Mouse (Mus musculus): ENCODE results near the gene Zcchc8. TPM values are rescaled to one million over a fixed set of nuclear protein-coding genes. Genes with fewer than 3 reads are reported as not detected.
A peak's percentile ranks its signal among the peaks of the same experiment; 100 is the strongest.

The Zcchc8 gene
- polyA plus RNA-seq, 1 experiment from 2014 or later = 54.5 TPM

DNA sequence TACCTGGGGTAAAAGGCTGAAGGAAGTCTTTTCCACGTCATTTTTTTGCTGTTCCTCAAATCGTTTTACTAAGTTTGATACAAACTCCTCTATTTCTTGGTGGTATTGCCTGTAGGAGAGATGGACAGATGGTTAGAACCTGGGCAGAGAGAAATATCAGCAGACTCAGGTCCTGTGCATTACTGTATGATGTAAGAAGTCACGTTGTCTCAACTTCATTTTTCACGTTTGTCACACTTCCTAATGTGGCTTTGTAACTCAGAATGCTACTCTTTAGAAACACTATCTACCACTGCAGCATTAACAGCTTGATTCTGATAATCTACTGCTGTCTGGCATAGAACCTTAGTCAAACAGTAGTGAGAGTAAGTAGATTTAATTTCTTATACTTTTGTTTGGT, 6.3 kb downstream of the Zcchc8 start:
- no peak overlapping the region for H3K4me2 ChIP-seq
- H3K9ac ChIP-seq = no peak overlapping the region
- ATAC-seq (replicated peaks; ENCODE audit: insufficient number of reproducible peaks, insufficient read depth, low FRiP score, low read depth) = no peak
- H3K9me3 ChIP-seq (replicated peaks) = no peaks in the 10 kb centered on the region
- no peak overlapping the region for H3K27ac ChIP-seq
- 81% methylated on average over 4 of the region's 4 CpGs for WGBS
- H3K4me3 ChIP-seq = no peak overlapping the region
- H3K4me1 ChIP-seq (replicated peaks) = peaks cover 20% of the 10 kb centered on the region
- H3K27me3 ChIP-seq = no peaks in the 10 kb centered on the region
- H3K36me3 ChIP-seq = peaks cover 72% of the 10 kb centered on the region

DNA sequence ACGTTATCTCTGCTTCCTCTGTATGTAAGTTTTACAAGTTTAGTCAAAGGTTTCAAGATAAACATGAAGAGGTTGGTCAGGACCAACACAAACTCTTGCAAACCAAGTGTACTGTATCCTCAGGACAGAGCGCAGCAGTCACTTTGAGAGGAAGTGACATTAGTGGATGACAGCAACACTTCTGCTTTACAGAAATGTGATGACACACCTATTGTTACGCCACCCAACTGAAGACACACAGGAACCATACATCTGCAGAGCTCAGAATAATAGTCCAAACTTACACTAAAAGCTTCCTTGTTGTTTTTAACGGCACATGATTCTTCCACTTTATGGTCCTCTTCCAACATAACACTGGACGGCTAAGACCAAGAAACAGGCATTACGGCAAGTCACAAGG, 7.1 kb downstream of the Zcchc8 start:
- no peak overlapping the region for H3K27ac ChIP-seq
- no peak for ATAC-seq (replicated peaks; ENCODE audit: insufficient number of reproducible peaks, insufficient read depth, low FRiP score, low read depth)
- 91% methylated on average over 6 of the region's 6 CpGs for WGBS

GRCm38 (mm10) chr5:123709571-123709970, 11.3 kb downstream of the Zcchc8 start:
- no peak for ATAC-seq (replicated peaks; ENCODE audit: insufficient number of reproducible peaks, insufficient read depth, low FRiP score, low read depth)
- no peaks in the 10 kb centered on the region for H3K27me3 ChIP-seq
- no peak overlapping the region for H3K9ac ChIP-seq
- no peak overlapping the region for H3K27ac ChIP-seq
- 87% methylated on average over 4 of the region's 4 CpGs for WGBS
- no peak overlapping the region for H3K4me2 ChIP-seq
- H3K4me3 ChIP-seq = no peak overlapping the region
- H3K9me3 ChIP-seq (replicated peaks) = no peaks in the 10 kb centered on the region
- no peaks in the 10 kb centered on the region for H3K4me1 ChIP-seq (replicated peaks)
- peaks cover 94% of the 10 kb centered on the region for H3K36me3 ChIP-seq

More for the DNA sequence above, 7.1 kb downstream of the Zcchc8 start:
- Histone ChIP-seq H3K4me1 (replicated peaks) (peaks cover 11% of the 10 kb centered on the region), H3K9me3 (replicated peaks) (no peaks in the 10 kb centered on the region), H3K27me3 (no peaks in the 10 kb centered on the region), H3K4me2 (no peak overlapping the region), H3K4me3 (no peak overlapping the region), H3K9ac (no peak overlapping the region), H3K36me3 (peaks cover 80% of the 10 kb centered on the region)

DNA sequence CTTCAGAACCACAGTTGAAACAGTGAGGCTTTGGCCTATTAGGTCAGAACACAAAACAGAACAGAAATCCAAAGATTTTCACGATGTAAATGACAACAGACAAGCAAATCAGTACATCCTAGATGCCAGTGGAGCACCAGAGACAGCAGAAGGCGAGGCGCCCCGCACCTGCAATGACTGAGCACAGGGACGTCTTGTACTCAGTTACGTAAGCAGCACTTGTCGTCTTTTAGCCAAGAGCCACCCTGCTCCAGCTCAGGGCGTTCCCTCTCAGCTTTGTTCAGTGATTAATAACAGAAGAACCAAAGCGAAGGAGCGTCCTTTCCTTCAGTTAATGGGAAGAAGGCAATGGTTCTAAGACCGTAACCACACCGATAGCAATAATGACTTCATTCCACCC, 12.3 kb downstream of the Zcchc8 start:
- ATAC-seq (replicated peaks; ENCODE audit: insufficient number of reproducible peaks, insufficient read depth, low FRiP score, low read depth) = no peak
- no peaks in the 10 kb centered on the region for H3K4me1 ChIP-seq (replicated peaks)
- no peaks in the 10 kb centered on the region for H3K9me3 ChIP-seq (replicated peaks)
- no peak overlapping the region for H3K4me3 ChIP-seq
- no peaks in the 10 kb centered on the region for H3K27me3 ChIP-seq
- peaks cover 94% of the 10 kb centered on the region for H3K36me3 ChIP-seq
- no peak overlapping the region for H3K9ac ChIP-seq
- H3K27ac ChIP-seq = no peak overlapping the region
- WGBS = 92% methylated on average over 12 of the region's 12 CpGs
- H3K4me2 ChIP-seq = no peak overlapping the region

DNA sequence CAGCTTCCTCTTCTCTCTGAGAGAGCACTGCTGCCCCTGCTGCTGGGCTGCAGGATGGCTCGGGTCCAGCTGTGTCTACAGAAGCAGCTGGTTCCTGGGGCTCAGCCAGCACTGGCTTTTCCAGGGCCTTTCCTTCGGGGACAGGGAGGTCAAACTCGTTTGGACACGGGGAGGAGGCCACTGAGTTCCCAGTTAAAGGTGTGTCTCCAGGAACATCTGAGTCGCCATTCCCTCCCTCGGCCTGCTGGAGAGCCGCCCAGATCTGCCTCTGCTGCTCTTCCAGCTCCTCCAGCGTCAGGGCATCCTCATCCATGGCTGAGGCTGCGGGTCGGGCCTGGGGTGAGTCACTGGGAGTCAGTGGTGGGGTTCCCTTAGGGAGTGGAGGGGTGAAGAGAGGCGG, 20.3 kb downstream of the Zcchc8 start:
- peaks cover 67% of the 10 kb centered on the region for H3K36me3 ChIP-seq

DNA sequence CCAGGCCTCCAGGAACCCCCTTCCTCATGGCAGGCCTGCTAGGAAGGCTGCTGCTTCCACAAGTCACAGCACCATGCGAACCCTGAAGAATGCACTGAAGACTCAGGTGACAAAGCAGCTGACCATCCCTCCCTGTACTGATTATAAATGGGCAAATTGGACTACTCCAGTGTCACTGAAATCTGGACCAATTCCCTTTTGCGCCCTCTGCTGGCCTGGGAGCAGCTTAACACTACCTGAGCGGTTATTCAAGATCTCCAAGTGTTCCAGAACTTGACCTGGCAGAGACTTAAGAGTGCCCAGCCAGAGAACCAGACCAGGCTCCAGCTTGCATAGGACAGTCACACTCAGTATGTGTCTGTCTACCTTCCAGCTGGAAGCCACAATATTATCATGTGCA, 21.7 kb downstream of the Zcchc8 start:
- no peak overlapping the region for H3K9ac ChIP-seq
- H3K4me3 ChIP-seq = no peak overlapping the region
- ATAC-seq (replicated peaks; ENCODE audit: insufficient number of reproducible peaks, insufficient read depth, low FRiP score, low read depth) = no peak
- H3K36me3 ChIP-seq = peaks cover 54% of the 10 kb centered on the region
- WGBS = 25% methylated on average over 3 of the region's 3 CpGs
- no peak overlapping the region for H3K27ac ChIP-seq
- no peak overlapping the region for H3K4me2 ChIP-seq
- H3K4me1 ChIP-seq (replicated peaks) = peaks cover 17% of the 10 kb centered on the region
- no peaks in the 10 kb centered on the region for H3K9me3 ChIP-seq (replicated peaks)
- H3K27me3 ChIP-seq = no peaks in the 10 kb centered on the region

More for the DNA sequence above, 20.3 kb downstream of the Zcchc8 start:
- Histone ChIP-seq H3K27ac (peak overlapping the region; percentile 44), H3K9me3 (replicated peaks) (no peaks in the 10 kb centered on the region), H3K27me3 (no peaks in the 10 kb centered on the region), H3K4me3 (no peak overlapping the region), H3K9ac (no peak overlapping the region), H3K4me2 (no peak overlapping the region), H3K4me1 (replicated peaks) (peaks cover 9% of the 10 kb centered on the region)
- ATAC-seq (replicated peaks; ENCODE audit: insufficient number of reproducible peaks, insufficient read depth, low FRiP score, low read depth) = no peak; the same call in 1 of the 2 replicates
- 45% methylated on average over 11 of the region's 11 CpGs for WGBS

- Histone ChIP-seq H3K9me3 (replicated peaks) (no peaks in the 10 kb centered on the region), H3K36me3 (peaks cover 31% of the 10 kb centered on the region), H3K4me1 (replicated peaks) (peaks cover 23% of the 10 kb centered on the region), H3K4me3 (no peak overlapping the region), H3K9ac (no peak overlapping the region), H3K4me2 (no peak overlapping the region), H3K27ac (no peak overlapping the region), H3K27me3 (no peaks in the 10 kb centered on the region)
- 77% methylated on average over 4 of the region's 4 CpGs for WGBS
- ATAC-seq (replicated peaks; ENCODE audit: insufficient number of reproducible peaks, insufficient read depth, low FRiP score, low read depth) = no peak
Measured at GRCm38 (mm10) chr5:123696961-123697360, 23.9 kb downstream of the Zcchc8 start.

DNA sequence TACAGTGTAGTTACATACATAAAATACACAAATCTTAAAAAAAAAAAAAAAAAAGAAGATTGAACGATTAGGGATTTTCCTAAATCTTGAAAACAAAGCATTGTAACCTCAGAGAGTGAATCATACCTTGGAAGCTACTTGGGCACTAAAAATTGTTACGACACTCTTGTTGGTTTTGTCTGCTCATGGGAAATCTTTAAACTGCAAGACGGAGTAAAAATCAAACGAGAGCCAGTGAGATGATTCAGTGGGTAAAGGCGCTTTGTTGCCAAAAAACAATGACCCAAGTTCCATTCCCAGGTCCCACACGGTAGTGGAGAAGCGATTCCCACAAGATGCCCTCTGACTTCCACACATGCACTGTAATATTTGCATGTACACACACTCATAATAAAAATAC, 24.7 kb downstream of the Zcchc8 start:
- Histone ChIP-seq H3K4me2 (no peak overlapping the region), H3K4me1 (replicated peaks) (peaks cover 23% of the 10 kb centered on the region), H3K9me3 (replicated peaks) (no peaks in the 10 kb centered on the region), H3K27ac (no peak overlapping the region), H3K9ac (no peak overlapping the region), H3K27me3 (no peaks in the 10 kb centered on the region), H3K4me3 (no peak overlapping the region), H3K36me3 (peaks cover 25% of the 10 kb centered on the region)
- WGBS = 89% methylated on average over 7 of the region's 7 CpGs
- ATAC-seq (replicated peaks; ENCODE audit: insufficient number of reproducible peaks, insufficient read depth, low FRiP score, low read depth) = no peak

GRCm38 (mm10) chr5:123694468-123694867, 26.4 kb downstream of the Zcchc8 start:
- peaks cover 14% of the 10 kb centered on the region for H3K36me3 ChIP-seq
- peak; percentile 75; the same call in 1 of the 2 replicates for ATAC-seq (replicated peaks; ENCODE audit: insufficient number of reproducible peaks, insufficient read depth, low FRiP score, low read depth)
- H3K27ac ChIP-seq = peak overlapping the region; percentile 69
- no peak overlapping the region for H3K9ac ChIP-seq
- no peaks in the 10 kb centered on the region for H3K9me3 ChIP-seq (replicated peaks)
- no peaks in the 10 kb centered on the region for H3K27me3 ChIP-seq
- no peak overlapping the region for H3K4me3 ChIP-seq
- 35% methylated on average over 6 of the region's 6 CpGs for WGBS
- H3K4me1 ChIP-seq (replicated peaks) = peaks cover 14% of the 10 kb centered on the region
- no peak overlapping the region for H3K4me2 ChIP-seq

- peaks cover 35% of the 10 kb centered on the region for H3K4me1 ChIP-seq (replicated peaks)
- peak within 1 kb of the TSS; percentile 94 for H3K9ac ChIP-seq
- peak within 1 kb of the TSS; percentile 95 for H3K4me3 ChIP-seq
- no peaks in the 10 kb centered on the region for H3K27me3 ChIP-seq
- peak within 1 kb of the TSS; percentile 74 for H3K4me2 ChIP-seq
- peak within 1 kb of the TSS; percentile 95 for H3K27ac ChIP-seq
- H3K36me3 ChIP-seq = no peaks in the 10 kb centered on the region
- peak; percentile 70 for ATAC-seq (replicated peaks; ENCODE audit: insufficient number of reproducible peaks, insufficient read depth, low FRiP score, low read depth)
- no peaks in the 10 kb centered on the region for H3K9me3 ChIP-seq (replicated peaks)
- under 1% methylated on average over 60 of the region's 64 CpGs for WGBS
Measured at GRCm38 (mm10) chr5:123684221-123685144, 36.4 kb downstream of the Zcchc8 start, which contains the start of gene Clip1. TSS of gene Clip1 (minus strand) at chr5:123684618.

DNA sequence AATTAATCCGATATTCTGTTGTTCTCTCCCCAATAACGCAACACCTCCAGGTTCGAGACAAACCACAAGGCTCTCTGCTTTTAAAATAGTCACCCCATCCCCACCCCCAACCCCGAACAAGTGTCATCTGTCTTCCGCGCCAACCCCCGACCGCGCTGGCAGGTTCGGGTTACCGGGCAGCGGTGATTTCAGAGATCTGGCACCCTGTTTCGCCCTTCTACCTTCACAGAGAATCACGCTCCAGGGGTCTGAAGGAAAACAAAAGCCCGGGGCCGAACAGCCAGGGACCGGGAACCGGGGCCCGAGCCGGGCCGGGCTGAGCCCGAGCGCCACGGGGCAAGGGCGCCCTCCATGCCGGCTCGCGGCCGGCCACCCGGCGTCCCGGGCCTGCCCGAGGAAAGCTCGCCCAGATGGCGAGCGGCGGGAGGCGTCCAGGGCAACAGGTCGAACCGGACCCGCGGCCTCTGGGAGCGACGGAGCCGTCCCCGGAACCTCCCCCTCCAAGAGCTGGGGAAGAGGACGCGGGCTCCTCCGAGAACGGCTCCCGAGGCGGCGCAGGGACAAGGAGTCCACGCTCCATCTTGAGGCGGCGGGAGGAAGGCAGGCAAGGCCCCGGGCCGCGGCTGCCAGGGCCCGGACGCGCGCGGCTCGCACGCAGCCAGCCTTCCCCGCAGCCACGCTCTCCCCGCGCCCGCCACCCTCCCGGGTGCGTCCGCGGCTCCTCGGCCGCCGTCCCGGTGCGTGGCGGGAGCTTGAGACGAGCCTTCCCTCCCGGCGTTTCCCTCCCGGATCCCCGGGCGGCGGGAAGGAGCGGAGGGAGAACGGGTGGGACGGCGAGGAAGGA, 37.3 kb downstream of the Zcchc8 start:
- WGBS = under 1% methylated on average over 75 of the region's 92 CpGs

More for the DNA sequence above, 37.3 kb downstream of the Zcchc8 start:
- no peaks in the 10 kb centered on the region for H3K36me3 ChIP-seq
- H3K4me3 ChIP-seq = peak overlapping the region; percentile 95
- H3K9me3 ChIP-seq (replicated peaks) = no peaks in the 10 kb centered on the region
- H3K4me1 ChIP-seq (replicated peaks) = peaks cover 35% of the 10 kb centered on the region
- peak overlapping the region; percentile 94 for H3K9ac ChIP-seq
- H3K27ac ChIP-seq = peak overlapping the region; percentile 95
- H3K4me2 ChIP-seq = peak overlapping the region; percentile 74
- H3K27me3 ChIP-seq = no peaks in the 10 kb centered on the region
- peak; percentile 69 for ATAC-seq (replicated peaks; ENCODE audit: insufficient number of reproducible peaks, insufficient read depth, low FRiP score, low read depth)

All from heart, embryonic 15.5 days (tissue).